Mouse (Mus musculus) spleen, embryonic (tissue): Measurements from ENCODE around the gene Gxylt2.

Experiments used
- CTCF ChIA-PET: fragments of 350-600 bp; sonication (Branson Sonifier 250); formaldehyde crosslinking; loops from one replicate; lab custom pipeline; 2022; lab: Charles Lee

Gxylt2 gene

GRCm38 (mm10) chr6:100799290-100799689 lies 94.8 kb downstream of the Gxylt2 start:
- CTCF ChIA-PET: no interaction called here

GRCm38 (mm10) chr6:100799766-100800165 lies 95.2 kb downstream of the Gxylt2 start:
- CTCF ChIA-PET: no interaction called here

- CTCF ChIA-PET: no interaction called here
These were observed 96.0 kb downstream of the Gxylt2 start for GRCm38 (mm10) chr6:100800497-100800955.

DNA sequence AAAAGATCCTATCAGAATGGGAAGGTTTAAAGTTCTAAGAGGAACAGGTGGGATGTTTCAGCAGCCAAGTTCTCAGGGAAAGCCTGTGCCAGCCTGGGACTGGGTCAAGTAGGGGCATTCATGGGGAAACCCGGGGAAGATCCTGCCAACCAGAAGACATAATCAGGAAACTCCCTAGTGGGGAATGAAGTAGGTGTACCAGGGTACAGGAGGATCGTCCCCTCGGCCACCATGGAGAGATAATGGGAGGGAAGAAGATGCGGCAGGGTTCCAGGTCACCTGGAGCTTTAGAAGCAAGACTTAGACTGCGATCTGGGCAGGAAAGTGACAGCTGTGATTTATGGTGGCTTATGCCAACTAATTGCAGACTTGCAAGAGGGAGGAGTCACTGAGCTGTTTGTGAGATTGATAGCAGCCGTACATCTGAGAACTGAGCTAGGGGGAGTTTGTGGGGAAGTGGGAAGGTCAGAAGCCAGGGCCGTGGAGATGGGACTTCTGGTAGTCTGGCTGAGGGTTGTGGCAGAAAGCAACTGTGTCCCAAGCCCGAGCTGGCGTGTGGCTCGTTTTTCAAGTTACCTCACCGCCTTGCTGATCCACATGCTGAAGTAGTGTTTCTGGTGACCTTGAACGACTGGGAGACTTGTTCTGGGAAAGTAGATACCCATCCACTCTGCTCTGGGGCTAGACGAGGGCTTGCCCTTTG lies 98.0 kb downstream of the Gxylt2 start:
- CTCF ChIA-PET: interaction anchor here (0.6 to 0.7 kb wide), 2 partner anchors 344 to 1573 kb away, joined by 3 to 8 read pairs; no protein-coding TSS in a partner anchor

GRCm38 (mm10) chr6:100803250-100803649 lies 98.7 kb downstream of the Gxylt2 start:
- CTCF ChIA-PET: interaction anchor here (0.6 to 0.7 kb wide), 2 partner anchors 343 to 1573 kb away, joined by 3 to 8 read pairs; no protein-coding TSS in a partner anchor

DNA sequence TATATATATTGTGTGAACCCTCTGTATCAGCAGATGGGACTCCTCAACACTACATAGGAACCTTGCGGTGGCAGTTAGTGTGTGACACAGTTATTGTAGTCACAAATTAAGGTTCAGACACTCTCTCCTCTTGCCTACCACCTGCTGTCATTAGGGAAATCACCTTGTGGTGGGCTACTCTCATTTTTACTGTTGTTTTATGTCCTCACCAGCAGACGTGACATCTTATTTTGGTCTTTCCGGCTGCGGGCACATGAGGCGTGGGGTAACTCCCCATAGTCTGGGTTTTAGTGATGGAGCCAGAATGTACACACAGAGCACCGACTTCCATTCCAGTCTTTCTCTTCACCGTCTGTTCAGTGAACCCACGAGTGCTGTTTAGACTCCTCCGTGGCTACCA lies 102.7 kb downstream of the Gxylt2 start:
- CTCF ChIA-PET: interaction anchor here (0.7 kb wide), 1 partner anchor 87 kb away, joined by 3 read pairs; no protein-coding TSS in a partner anchor

DNA sequence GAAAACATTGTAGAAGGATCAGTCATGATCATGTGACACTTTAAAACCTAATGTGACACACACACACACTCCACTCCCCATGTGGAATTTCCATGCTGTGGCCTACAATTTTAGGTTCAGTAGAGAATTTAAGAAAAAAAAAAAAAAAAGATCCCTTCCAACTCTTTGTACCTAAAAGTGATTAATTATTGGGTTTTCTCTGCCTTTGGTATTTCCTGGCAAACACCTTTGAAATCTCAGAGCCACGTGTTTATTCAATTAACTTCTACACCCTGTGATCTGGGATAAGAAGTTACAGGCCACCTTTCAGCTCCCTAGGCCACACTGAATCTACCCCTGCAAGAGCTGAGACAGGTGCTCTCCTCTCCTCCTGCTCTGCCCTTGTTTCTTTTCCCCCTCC lies 103.2 kb downstream of the Gxylt2 start:
- CTCF ChIA-PET: no interaction called here

GRCm38 (mm10) chr6:100808221-100808778 lies 103.8 kb downstream of the Gxylt2 start:
- CTCF ChIA-PET: no interaction called here

- CTCF ChIA-PET: interaction anchor here (0.5 kb wide), 1 partner anchor 453 kb away, joined by 4 read pairs; no protein-coding TSS in a partner anchor
These were observed 105.6 kb downstream of the Gxylt2 start for GRCm38 (mm10) chr6:100810117-100810516.

- CTCF ChIA-PET: no interaction called here
These were observed 107.2 kb downstream of the Gxylt2 start for GRCm38 (mm10) chr6:100811731-100812130.

DNA sequence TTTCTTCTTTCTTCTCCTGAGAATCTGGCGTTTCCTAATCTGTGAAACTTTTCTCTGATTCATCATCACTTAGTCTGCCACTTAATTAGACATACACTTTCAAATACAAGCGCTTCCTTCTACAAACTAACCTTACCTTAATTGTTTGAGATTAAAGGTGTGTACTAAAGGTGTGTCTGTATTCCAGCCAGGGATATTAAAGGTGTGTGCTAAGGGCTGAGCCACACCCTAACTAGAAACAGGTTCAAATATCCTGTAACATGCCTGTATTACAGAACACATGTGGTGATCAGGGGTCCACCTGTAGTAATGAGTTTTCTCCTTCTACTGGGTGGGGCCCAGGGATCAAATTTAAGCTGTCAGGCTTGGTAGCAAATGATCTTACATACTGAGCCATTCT lies 116.8 kb downstream of the Gxylt2 start:
- CTCF ChIA-PET: no interaction called here

DNA sequence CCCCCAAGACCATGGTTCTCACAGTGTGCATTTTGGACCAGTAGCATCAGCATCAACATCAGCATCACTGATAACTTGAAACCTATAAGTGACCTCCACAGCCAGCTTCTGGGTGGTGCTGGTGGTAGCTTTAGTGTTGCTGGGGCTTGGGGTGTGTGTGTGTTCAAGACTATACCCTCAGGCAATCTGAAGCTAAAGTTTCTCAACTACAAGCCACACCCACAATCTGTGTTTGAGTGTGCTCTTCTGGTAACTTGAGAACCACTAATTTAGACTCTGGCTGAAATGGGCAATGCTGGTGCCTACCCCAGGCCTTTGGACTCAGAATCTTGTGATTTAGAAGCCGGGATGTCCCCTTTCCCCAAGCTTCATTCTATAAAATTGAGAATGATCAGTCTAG lies 118.8 kb downstream of the Gxylt2 start:
- CTCF ChIA-PET: no interaction called here

DNA sequence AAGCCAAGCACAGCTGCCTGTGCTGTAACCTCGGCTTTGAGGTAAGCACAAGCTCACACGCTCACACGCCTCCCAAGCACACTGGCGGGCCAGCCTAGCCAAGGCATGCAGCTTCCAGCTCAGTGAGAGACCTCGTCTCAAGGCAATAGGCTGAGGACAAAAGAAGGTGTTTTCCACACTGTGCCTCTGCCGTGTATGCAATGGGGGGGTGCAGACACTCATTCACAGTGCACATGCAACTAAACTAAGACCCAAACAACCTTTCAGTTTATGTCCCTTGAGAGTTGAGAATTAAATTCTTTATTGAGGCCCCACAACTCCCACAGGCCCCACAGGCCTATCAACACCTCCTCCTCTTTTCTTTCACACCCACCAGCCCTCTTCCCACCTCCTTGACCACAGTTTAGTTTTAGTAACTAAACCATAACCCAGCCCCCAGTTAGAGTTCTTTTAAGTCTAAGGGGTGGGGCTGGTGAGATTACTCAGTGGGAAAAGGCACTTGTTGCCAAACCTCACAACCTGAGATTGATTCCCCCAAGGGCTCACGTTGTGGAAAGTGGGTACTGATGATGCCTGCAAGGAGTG lies 119.9 kb downstream of the Gxylt2 start:
- CTCF ChIA-PET: no interaction called here

GRCm38 (mm10) chr6:100826046-100826445 lies 121.5 kb downstream of the Gxylt2 start:
- CTCF ChIA-PET: no interaction called here

- CTCF ChIA-PET: no interaction called here
These were observed 124.0 kb downstream of the Gxylt2 start for GRCm38 (mm10) chr6:100828565-100828964.

DNA sequence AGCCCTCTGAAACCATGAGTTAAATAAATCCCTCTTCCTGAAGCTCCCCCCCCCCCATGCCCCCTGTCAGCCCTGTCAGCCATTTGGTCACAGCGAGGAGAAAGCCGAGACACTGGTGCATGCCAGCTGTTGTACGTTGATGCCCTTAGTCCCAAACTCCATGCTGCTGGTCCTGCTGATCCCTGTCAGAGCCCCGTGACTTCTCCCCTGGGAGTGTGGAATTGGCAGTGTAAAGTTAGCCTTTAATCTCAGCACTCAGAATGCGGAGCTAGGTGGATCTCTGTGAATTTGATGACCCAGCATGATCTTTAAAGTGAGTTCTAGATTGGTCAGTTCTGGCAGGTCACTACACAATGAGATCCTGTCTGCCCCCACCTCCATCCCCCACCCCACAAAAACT lies 125.2 kb downstream of the Gxylt2 start:
- CTCF ChIA-PET: no interaction called here

DNA sequence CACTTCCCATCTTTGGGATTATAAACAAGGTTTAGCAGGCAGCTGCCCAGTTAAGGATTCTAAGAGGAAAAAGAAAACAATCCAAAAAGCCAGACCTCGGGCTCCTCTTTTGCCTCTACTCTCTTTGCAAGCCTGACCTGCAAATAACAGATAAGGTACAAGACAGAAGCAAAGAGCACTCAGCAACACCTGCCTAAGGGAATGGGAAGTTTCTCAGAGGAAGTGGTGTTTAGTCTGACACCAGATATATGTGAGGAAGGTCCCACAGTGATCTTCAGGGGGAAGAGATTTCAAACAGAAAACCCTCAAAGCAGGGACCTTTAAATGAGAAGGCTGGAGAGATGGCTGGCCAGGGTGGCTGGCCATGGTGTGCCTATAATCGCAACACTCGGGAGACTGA lies 126.7 kb downstream of the Gxylt2 start:
- CTCF ChIA-PET: no interaction called here

- CTCF ChIA-PET: no interaction called here
These were observed 127.2 kb downstream of the Gxylt2 start for GRCm38 (mm10) chr6:100831751-100832150.

GRCm38 (mm10) chr6:100833355-100833754 lies 128.8 kb downstream of the Gxylt2 start, which contains the start of gene Ppp4r2:
Gene Ppp4r2, plus strand, starts transcription at chr6:100833622.
- CTCF ChIA-PET: no interaction called here

- CTCF ChIA-PET: no interaction called here
These were observed 129.4 kb downstream of the Gxylt2 start for GRCm38 (mm10) chr6:100833811-100834481.

- CTCF ChIA-PET: interaction anchor here (1.1 kb wide), 1 partner anchor 10 kb away, joined by 3 read pairs; no protein-coding TSS in a partner anchor
These were observed 130.1 kb downstream of the Gxylt2 start for GRCm38 (mm10) chr6:100834489-100835160.
